Mouse (Mus musculus) Patski (cell line): ENCODE data around the gene Gm7029. TPM values are rescaled to one million over a fixed set of nuclear protein-coding genes. Genes with fewer than 3 reads are reported as not detected.
"Not testable (repeated sequence)": the region's sequence is repeated elsewhere in the genome, so short reads cannot be mapped to it uniquely, and the experiment has no call there.

Experiments
- ATAC-seq: fragments of 100-300 bp; one replicate; pipeline ENCODE4 v1.8.0; 2021
- CTCF ChIA-PET: fragments of 350-600 bp; sonication (Branson Sonifier 250); formaldehyde crosslinking; loops from one replicate; lab custom pipeline; 2022; ENCODE audit warnings: inconsistent platforms; lab: Charles Lee
- POLR2A ChIA-PET: fragments of 350-600 bp; sonication (Branson Sonifier 250); formaldehyde crosslinking; loops from one replicate; lab custom pipeline; 2022; ENCODE audit warnings: antibody characterized with exemption, inconsistent platforms; lab: Charles Lee
- DNase-seq: peaks from one replicate; pipeline ENCODE4 v3.0.0-alpha.2; 2011; ENCODE audit warnings: low read depth, low spot score
- H3K27me3 ChIP-seq: fragments of 371-371 bp; one replicate; pipeline ENCODE4 v1.5.1; 2021
- CTCF ChIP-seq: fragments of 100-300 bp; IDR thresholded peaks from one replicate; pipeline ENCODE4 v1.5.1; 2021
- in situ Hi-C: fragments of 300-500 bp; cut with MboI; formaldehyde crosslinking; loops from 3 replicates; pipeline ENCODE4 v1.11.1; 2018; ENCODE audit warnings: low pct_unique_long_range_greater_than_20kb, mixed read lengths
- polyA plus RNA-seq: library from polyadenylated mRNA; unstranded; gene quantifications from one replicate; pipeline ENCODE4 v1.2.3, GENCODE M21; 2021

Gene Gm7029
- polyA plus RNA-seq, 1 experiment from 2014 or later: not detected

- ATAC-seq: no peak
- in situ Hi-C loops: no loop called here
- no peak for DNase-seq
- CTCF ChIA-PET: interaction anchor here (0.7 to 1.0 kb wide), 4 partner anchors 17 to 81 kb away, joined by 3 to 4 read pairs (median 4); partner anchors contain the start of gene Daxx
- no peak for TF ChIP-seq CTCF
- POLR2A ChIA-PET: no interaction called here
- no peaks in the 10 kb centered on the region for H3K27me3 ChIP-seq
Observed at GRCm38 (mm10) chr17:33891357-33891756, 17.7 kb downstream of the Gm7029 start.

DNA sequence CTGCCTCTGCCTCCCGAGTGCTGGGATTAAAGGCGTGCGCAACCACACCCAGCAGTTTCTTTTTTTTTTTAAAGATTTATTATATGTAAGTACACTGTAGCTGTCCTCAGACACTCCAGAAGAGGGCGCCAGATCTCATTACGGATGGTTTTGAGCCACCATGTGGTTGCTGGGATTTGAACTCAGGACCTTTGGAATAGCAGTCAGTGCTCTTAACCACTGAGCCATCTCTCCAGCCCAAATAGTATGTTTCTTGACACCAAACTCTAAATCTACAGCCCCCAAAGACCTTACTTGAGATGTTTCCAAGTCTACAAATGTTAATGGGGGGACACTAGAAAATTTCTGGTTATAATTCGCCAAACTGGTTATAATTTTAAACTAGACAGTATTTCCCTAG, 18.3 kb downstream of the Gm7029 start:
- TF ChIP-seq CTCF: peak; percentile 61
- H3K27me3 ChIP-seq, DNase-seq, ATAC-seq, POLR2A ChIA-PET, in situ Hi-C loops, CTCF ChIA-PET: not testable (repeated sequence)

GRCm38 (mm10) chr17:33892429-33892828, 18.8 kb downstream of the Gm7029 start:
- DNase-seq (no peak), ATAC-seq (no peak)
- ChIA-PET POLR2A (no interaction called here), CTCF (no interaction called here)
- H3K27me3 ChIP-seq: no peaks in the 10 kb centered on the region
- no peak for TF ChIP-seq CTCF
- in situ Hi-C loops: no loop called here

GRCm38 (mm10) chr17:33893011-33893410, 19.4 kb downstream of the Gm7029 start:
- POLR2A ChIA-PET, H3K27me3 ChIP-seq, ATAC-seq, DNase-seq, in situ Hi-C loops, CTCF ChIA-PET: not testable (repeated sequence)

GRCm38 (mm10) chr17:33897114-33897794, 23.6 kb downstream of the Gm7029 start:
- ATAC-seq (no peak), DNase-seq (no peak)
- in situ Hi-C loops: no loop called here
- TF ChIP-seq CTCF: peak; percentile 78
- ChIA-PET CTCF (interaction anchor here (0.6 to 5.6 kb wide), 6 partner anchors 11 to 43 kb away, joined by 3 to 38 read pairs (median 4); partner anchors contain the start of genes Daxx, Pfdn6 and Wdr46), POLR2A (interaction anchor here (1.0 kb wide), 1 partner anchor 11 kb away, joined by 4 read pairs; no protein-coding TSS in a partner anchor)
- H3K27me3 ChIP-seq: no peaks in the 10 kb centered on the region

GRCm38 (mm10) chr17:33898193-33898592, 24.6 kb downstream of the Gm7029 start:
- in situ Hi-C loops, DNase-seq, H3K27me3 ChIP-seq, ATAC-seq: not testable (repeated sequence)
- ChIA-PET CTCF (interaction anchor here (0.8 to 5.6 kb wide), 5 partner anchors 10 to 42 kb away, joined by 3 to 38 read pairs (median 4); partner anchors contain the start of genes Daxx, Pfdn6 and Wdr46), POLR2A (interaction anchor here (1.0 kb wide), 1 partner anchor 10 kb away, joined by 4 read pairs; no protein-coding TSS in a partner anchor)

- CTCF ChIA-PET: no interaction called here
Observed at GRCm38 (mm10) chr17:33899642-33900041, 26.0 kb downstream of the Gm7029 start.

GRCm38 (mm10) chr17:33900281-33900988, 26.8 kb downstream of the Gm7029 start:
- ATAC-seq: no peak
- DNase-seq: no peak
- POLR2A ChIA-PET: no interaction called here
- TF ChIP-seq CTCF: no peak
- H3K27me3 ChIP-seq: no peaks in the 10 kb centered on the region
- in situ Hi-C loops: no loop called here
- CTCF ChIA-PET: no interaction called here

More at GRCm38 (mm10) chr17:33899642-33900041, 26.0 kb downstream of the Gm7029 start:
- no peak for TF ChIP-seq CTCF
- no peaks in the 10 kb centered on the region for H3K27me3 ChIP-seq
- DNase-seq: no peak
- no peak for ATAC-seq
- POLR2A ChIA-PET: no interaction called here
- in situ Hi-C loops: no loop called here

DNA sequence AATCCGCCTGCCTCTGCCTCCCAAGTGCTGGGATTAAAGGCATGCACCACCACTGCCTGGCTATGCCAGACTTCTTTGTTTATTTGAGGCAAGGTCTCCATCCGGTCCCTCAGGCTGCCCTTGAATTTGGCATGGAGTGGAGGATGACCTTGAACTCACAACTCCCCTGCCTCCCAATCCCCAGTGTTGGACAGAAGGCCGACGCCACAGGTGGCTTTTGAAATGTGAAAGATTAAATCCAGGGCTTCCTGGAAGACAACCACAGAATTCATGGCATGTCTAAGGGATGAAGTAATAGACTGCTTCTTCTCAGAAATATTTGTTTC, 27.3 kb downstream of the Gm7029 start:
- TF ChIP-seq CTCF: no peak
- in situ Hi-C loops: no loop called here
- ChIA-PET CTCF (no interaction called here), POLR2A (no interaction called here)
- no peak for ATAC-seq
- no peaks in the 10 kb centered on the region for H3K27me3 ChIP-seq
- no peak for DNase-seq

DNA sequence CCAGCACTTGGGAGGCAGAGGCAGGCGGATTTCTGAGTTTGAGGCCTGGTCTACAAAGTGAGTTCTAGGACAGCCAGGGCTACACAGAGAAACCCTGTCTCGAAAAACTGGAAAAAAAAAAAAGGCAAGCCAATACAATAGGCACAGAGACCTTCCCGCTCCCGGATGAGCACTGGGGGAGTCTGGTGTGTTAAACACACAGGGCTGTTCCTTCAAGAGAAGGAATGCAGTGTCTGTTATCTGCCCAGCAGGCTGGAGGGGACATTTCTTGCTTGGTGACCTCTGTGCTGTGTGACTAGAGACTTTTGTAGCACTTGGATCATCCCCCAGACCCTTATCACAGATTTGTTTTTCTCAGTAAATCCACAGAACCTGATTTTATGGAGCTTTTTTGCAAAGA, 28.0 kb downstream of the Gm7029 start:
- in situ Hi-C loops: no loop called here
- TF ChIP-seq CTCF: no peak
- DNase-seq: no peak
- H3K27me3 ChIP-seq: no peaks in the 10 kb centered on the region
- POLR2A ChIA-PET: no interaction called here
- no peak for ATAC-seq
- CTCF ChIA-PET: no interaction called here

DNA sequence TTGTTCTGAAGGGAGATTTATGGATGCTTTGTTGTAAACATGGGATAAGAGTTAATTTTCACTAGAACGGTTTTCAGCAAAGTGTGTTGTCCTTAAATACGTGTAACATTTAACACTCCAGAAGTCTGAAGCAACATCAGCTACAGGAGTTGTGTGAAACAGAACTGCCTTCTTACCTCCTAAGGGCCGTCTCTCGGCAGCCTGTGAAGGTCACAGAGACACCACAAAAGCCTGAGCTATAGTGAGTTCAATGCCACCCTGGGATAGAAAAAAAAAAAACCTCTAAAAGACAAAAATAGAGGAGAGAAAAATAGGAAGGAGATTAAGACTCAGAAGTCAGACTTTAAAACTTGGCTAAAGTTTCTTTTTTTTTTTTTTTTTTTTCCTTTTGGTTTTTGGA, 28.4 kb downstream of the Gm7029 start:
- in situ Hi-C loops: no loop called here
- no peak for DNase-seq
- POLR2A ChIA-PET: no interaction called here

More for the DNA sequence above, 28.4 kb downstream of the Gm7029 start:
- no peak for ATAC-seq
- CTCF ChIA-PET: no interaction called here
- TF ChIP-seq CTCF: no peak
- no peaks in the 10 kb centered on the region for H3K27me3 ChIP-seq
